In the genomic region with DNA sequence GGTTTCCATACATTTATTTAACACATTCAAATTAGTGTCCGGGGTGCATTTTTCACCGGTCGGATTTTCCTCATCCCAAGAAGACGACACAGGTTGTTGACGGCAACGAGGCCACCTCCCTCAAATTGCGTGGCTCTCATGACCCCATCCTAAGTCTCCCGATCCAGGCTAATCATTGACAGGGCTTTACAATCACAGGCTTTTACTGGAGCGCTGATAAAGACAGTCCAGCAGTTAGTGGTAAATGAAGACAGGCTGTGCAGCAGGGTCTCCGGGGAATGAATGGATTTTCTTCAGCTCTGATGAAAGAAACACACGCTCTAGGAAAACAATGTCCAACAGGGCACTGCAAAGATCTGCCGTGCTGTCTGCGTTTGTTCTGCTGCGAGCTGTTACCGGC, we compare ENCODE assay signal across 11 mouse cellular contexts. TPM values are rescaled to one million over a fixed set of nuclear protein-coding genes. Genes with fewer than 3 reads are reported as not detected.
DNase-seq lines count a peak whose midpoint lies in the region; ATAC-seq and TF ChIP-seq lines count a peak whose summit lies in the region.
"Had no signal": no experiment of that assay in that cellular context is flagged by ENCODE, and none has a peak within 500 bp of the region (broad histone marks: within the 10 kb centered on the region; RNA-seq: fewer than 3 reads in every experiment).

A gene (plus strand): TSS at position 147 of the 400 bp plus-strand sequence.

- H3K27ac ChIP-seq in lung, postnatal 0 days (ENCODE audit: low read length) = no peak within 1 kb of the TSS
- no peak within 1 kb of the TSS for H3K27ac ChIP-seq in limb, embryonic 14.5 days (replicated peaks; ENCODE audit: low read depth, low read length)
- H3K27ac ChIP-seq in stomach, embryonic 15.5 days = no peak within 1 kb of the TSS
- H3K27ac ChIP-seq: macrophage had no signal

- H3K9me3 ChIP-seq in lung, postnatal 0 days (ENCODE audit: low read length) = no peaks in the 10 kb centered on the region
- H3K9me3 ChIP-seq in limb, embryonic 14.5 days (ENCODE audit: control insufficient read depth, low read length) = no peaks in the 10 kb centered on the region
- no peaks in the 10 kb centered on the region for H3K9me3 ChIP-seq in stomach, embryonic 15.5 days

- no peak for ATAC-seq in lung, postnatal 0 days
- no peak for ATAC-seq in limb, embryonic 14.5 days (ENCODE audit: low FRiP score, low read depth)
- 0 out of 2 replicates have a peak, but pooled peaks have one; percentile 58 for ATAC-seq in stomach, embryonic 15.5 days (ENCODE audit: insufficient read depth, low FRiP score, low read depth)
- no peak for ATAC-seq in inflammation-experienced regulatory T-cells, adult 6 months

- peak within 1 kb of the TSS; percentile 36 for H3K4me2 ChIP-seq in lung, postnatal 0 days (replicated peaks; ENCODE audit: low read depth, low read length)
- H3K4me2 ChIP-seq in limb, embryonic 14.5 days (replicated peaks; ENCODE audit: low read depth, low read length, severe bottlenecking) = 0 out of 2 replicates have a peak within 1 kb of the TSS, but pooled peaks have one; percentile 26
- peak within 1 kb of the TSS; percentile 48 for H3K4me2 ChIP-seq in stomach, embryonic 15.5 days

- intact Hi-C loops in left cerebral cortex, postnatal 14 days (cut with DNase I) = no loop called here

- H3K9ac ChIP-seq in lung, postnatal 0 days (replicated peaks; ENCODE audit: low read depth) = no peak within 1 kb of the TSS
- peak within 1 kb of the TSS; percentile 2; the same call in 1 of the 2 replicates for H3K9ac ChIP-seq in limb, embryonic 14.5 days (ENCODE audit: low read depth, low read length, severe bottlenecking)
- no peak within 1 kb of the TSS for H3K9ac ChIP-seq in stomach, embryonic 15.5 days

- no peaks in the 10 kb centered on the region for H3K4me1 ChIP-seq in lung, postnatal 0 days (ENCODE audit: insufficient read depth, low read depth, low read length)
- H3K4me1 ChIP-seq in limb, embryonic 14.5 days (ENCODE audit: control insufficient read depth, insufficient read depth, low read length) = no peaks in the 10 kb centered on the region
- no peaks in the 10 kb centered on the region for H3K4me1 ChIP-seq in stomach, embryonic 15.5 days

- H3K27me3 ChIP-seq in lung, postnatal 0 days (replicated peaks; ENCODE audit: insufficient read depth, low read length) = no peaks in the 10 kb centered on the region
- H3K27me3 ChIP-seq in limb, embryonic 14.5 days (ENCODE audit: control insufficient read depth, insufficient read depth, low read length) = no peaks in the 10 kb centered on the region
- no peaks in the 10 kb centered on the region for H3K27me3 ChIP-seq in stomach, embryonic 15.5 days (replicated peaks)

- no peak for DNase-seq in adrenal gland, postnatal 10 days
- no peak for DNase-seq in adrenal gland, adult (ENCODE audit: inconsistent age in 2 of 2, low spot score in 1 of 2)
- no peak for DNase-seq in lung, postnatal 0 days (ENCODE audit: low spot score)
- no peak for DNase-seq in lung, postnatal 10 days
- DNase-seq in limb, embryonic 14.5 days (ENCODE audit: low spot score) = no peak
- DNase-seq in left cerebral cortex, postnatal 14 days (ENCODE audit: low spot score in 2 of 2) = no peak
- DNase-seq: cerebellum, adult 2 months had no signal

- TF ChIP-seq CTCF in lung, postnatal 0 days (IDR thresholded peaks at IDR 0.05) = no peak

- H3K4me3 ChIP-seq in lung, postnatal 0 days (ENCODE audit: low read depth, low read length) = no peak within 1 kb of the TSS
- H3K4me3 ChIP-seq in limb, embryonic 14.5 days (replicated peaks; ENCODE audit: low read length) = no peak within 1 kb of the TSS
- peak within 1 kb of the TSS; percentile 21 for H3K4me3 ChIP-seq in stomach, embryonic 15.5 days (replicated peaks)

- 42% methylated on average over 15 of the region's 15 CpGs for WGBS in lung, postnatal 0 days
- 55% methylated on average over 15 of the region's 15 CpGs for WGBS in limb, embryonic 14.5 days
- WGBS in stomach, embryonic 15.5 days = 55% methylated on average over 15 of the region's 15 CpGs

- no peak for TF ChIP-seq EP300 in lung, postnatal 0 days (IDR thresholded peaks at IDR 0.05)

- TF ChIP-seq POLR2A in limb, embryonic 14.5 days (IDR thresholded peaks at IDR 0.05; ENCODE audit: borderline replicate concordance, extremely low read depth, insufficient read depth, insufficient read length) = no peak

- H3K36me3 ChIP-seq in lung, postnatal 0 days (ENCODE audit: insufficient read depth, low read length) = no peaks in the 10 kb centered on the region
- H3K36me3 ChIP-seq in limb, embryonic 14.5 days (ENCODE audit: control insufficient read depth, insufficient read depth, low read length) = no peaks in the 10 kb centered on the region
- no peaks in the 10 kb centered on the region for H3K36me3 ChIP-seq in stomach, embryonic 15.5 days

RNA-seq across cellular contexts. Expression of the gene that starts here (rescaled TPM):
- 10 to 100 TPM; 19.4 to 19.9 TPM for total RNA-seq in adrenal gland, postnatal 10 days (2021)
- 0.04 TPM in 1 of 2 replicates, not detected in the other for polyA plus RNA-seq in lung, postnatal 0 days (2015; fragmentation: Nextera tagmentation; extraction: Ambion mirVana)
- 0.05 and 0.11 TPM in 2 replicates for polyA plus RNA-seq in limb, embryonic 14.5 days (2012; rRNA removed)
- not detected in 2 replicates for polyA plus RNA-seq in limb, embryonic 14.5 days (2014; fragmentation: Nextera tagmentation; extraction: Ambion mirVana)
- polyA plus RNA-seq in stomach, embryonic 15.5 days (2015; fragmentation: Nextera tagmentation; extraction: Ambion mirVana) = 1.6 and 1.9 TPM in 2 replicates
- not detected for polyA plus RNA-seq in inflammation-experienced regulatory T-cells, adult 6 months (2017; shearing (Covaris generic))
- under 1 TPM; 0.29 to 0.47 TPM for total RNA-seq in left cerebral cortex, postnatal 14 days (2021)
- total RNA-seq: hematopoietic stem cell, adult 5-6 weeks had no signal
- polyA plus RNA-seq: macrophage had no signal

Comparison
In these comparisons a context has a peak if more than half of its experiments do, and no peak if none do; other contexts are left out.
1. RNA of the gene that starts here (total RNA-seq): 19.4 to 19.9 TPM in adrenal gland, postnatal 10 days; 0.29 to 0.47 TPM in left cerebral cortex, postnatal 14 days; every median in the first group is over 10 times any median in the second.
2. Peak in every context shown above with its lines, with median percentiles within 50 percentile points of each other: H3K4me2 ChIP-seq.